Mouse (Mus musculus) MEL-GATA-1-ER (cell line): ENCODE measurements around the gene Pamr1.

Source experiments
- DNase-seq: peaks from one replicate; pipeline ENCODE4 v3.0.0-alpha.2; 2012; ENCODE audit warnings: low read depth; ENCODE audit errors: extremely low read depth

Gene Pamr1

DNA sequence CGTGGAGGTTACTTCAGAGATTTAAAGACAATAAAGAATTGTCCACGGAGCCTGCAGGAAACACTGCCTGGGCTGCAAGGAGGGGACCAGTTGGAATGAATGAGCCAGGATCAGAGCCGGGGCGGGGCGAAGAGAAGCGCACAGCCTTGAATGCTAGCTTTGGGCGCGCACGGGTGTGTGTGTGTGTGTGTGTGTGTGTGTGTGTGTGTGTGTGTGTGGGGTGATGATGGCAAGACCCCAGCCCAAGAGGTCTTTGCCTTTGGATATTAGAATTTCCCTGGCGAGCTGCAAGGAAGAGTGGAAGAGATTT is 109.7 kb downstream of the Pamr1 start:
- DNase-seq: no peak

DNA sequence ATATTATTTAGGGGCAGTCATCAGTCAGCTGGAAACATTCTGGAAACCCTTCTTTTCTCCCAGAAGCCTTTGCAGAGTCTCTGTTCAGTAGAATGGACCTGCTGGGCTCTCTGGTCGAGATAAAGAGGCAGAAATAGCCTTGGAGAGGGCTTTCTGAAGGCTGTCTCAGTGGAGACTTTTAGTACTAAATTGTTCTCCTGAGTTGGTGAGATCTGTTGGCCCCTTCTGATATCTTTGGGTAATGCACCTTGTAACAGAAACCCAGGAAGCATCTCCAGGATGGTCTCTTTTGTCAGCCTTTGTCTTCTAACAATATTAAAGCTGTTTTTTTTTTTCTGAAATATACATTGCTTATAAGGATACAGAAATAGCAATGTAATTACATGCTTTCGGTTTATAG is 111.2 kb downstream of the Pamr1 start:
- DNase-seq: no peak

DNA sequence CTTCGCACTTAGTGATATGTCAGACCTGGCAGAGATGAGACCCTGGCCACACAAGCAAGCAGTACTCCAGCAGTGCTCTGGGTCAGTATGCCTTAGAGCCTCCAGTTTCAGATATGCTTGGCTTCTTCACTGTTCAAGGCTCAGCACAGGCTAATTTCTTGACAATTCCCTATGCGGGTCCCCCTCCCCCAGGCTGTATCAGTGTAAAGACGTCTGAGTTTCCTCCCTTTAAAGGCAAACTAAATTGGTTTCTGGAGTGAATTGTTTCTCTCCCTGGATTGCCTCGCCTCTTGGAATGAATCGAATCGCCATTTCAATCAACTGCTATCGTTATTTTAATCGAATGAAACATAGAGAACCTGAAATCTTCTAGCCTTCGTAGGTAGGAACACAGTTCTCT is 113.1 kb downstream of the Pamr1 start:
- DNase-seq: no peak

DNA sequence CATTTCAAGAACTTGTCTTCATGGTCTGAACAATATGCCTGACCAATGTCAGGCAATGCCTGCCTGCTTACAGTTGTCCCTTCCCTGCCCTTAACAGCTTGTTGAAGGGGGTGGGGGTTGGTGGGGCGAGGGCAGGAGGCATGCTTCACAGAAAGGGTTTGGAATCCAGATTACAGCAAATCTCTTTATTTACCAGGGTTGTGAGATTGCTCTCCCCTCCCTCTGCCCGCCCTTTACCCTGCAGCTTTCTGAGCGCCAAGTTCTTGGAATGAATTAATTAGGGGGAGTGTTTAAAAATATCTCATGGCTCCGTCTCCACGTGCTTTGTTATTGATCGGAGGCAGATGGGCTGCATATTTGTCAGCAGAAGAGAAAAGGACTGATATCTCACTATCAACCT is 113.5 kb downstream of the Pamr1 start:
- no peak for DNase-seq

DNA sequence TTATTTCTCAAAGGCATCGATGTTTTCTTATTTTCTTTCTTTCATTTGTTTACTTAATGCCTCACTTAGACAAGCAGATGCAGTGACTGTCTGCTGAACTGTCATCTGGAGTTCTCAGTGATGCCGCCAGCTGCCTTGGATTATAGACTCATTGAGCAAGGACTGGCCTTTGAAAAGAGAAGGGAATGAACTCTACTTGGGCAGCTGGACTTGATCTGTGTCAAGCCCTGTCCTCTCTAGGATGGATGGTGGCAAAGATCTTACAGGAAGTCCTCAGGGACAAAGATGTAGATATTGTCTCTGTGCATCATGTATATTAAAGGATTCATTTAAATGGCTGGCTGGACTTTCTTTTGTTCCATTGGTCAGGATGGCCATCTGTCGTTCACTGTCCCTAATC is 114.1 kb downstream of the Pamr1 start:
- no peak for DNase-seq

DNA sequence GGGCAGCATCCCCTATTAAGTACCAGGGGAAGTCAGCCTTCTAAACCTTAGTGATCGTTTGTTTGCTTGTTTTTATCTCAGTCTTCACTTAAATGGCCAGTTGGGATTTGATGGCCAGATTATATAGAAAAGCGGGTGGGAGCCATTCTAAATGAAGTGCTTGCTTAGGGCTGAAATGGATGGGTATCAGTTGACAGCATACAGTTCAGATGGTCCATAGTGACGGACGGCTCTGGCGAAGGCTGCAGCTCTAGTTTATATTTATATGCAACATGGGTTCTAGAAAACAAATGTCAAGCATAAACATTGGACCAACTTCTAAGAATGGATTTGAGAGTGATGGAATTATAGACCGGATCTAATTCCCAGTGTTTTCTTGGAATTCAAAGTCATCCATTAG is 118.2 kb downstream of the Pamr1 start:
- no peak for DNase-seq

DNA sequence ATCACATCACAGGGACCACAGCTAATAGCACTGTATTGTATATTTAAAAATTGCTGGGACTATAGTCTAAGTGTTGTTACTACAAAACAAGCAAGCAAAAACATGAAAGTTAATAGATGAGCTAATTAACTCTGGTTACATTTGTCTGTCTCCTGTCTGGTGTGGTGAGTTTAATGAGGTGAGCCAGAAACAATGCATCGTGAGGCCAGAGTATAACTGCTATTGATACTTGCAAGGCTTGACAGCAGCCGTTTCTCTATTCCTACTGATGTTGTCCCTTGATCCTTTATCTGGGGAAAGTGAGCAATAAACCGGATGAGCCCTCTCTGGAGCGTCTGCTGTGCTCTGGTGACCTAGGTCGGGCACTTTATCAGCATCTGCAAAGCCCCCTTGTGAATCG is 119.8 kb downstream of the Pamr1 start:
- DNase-seq: no peak

DNA sequence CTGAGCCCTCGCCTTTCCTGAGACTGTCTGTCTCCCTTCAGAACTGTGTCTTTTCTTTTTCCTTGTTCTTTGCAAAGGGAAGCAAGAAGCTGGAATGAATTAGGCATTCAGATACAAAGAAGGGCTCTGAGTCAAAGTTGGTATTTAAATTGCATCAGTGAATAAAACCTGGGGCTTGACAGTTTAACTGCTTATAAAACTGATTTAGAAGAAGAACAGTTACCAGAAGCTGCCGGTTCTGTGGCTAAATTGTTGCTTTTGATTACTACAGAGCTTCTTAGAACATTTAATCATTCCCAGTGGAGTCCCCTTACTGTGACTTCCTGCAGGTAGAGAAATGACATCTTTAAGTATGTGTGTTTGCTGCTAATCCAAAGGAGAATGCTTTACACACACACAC is 124.8 kb downstream of the Pamr1 start:
- DNase-seq: no peak

DNA sequence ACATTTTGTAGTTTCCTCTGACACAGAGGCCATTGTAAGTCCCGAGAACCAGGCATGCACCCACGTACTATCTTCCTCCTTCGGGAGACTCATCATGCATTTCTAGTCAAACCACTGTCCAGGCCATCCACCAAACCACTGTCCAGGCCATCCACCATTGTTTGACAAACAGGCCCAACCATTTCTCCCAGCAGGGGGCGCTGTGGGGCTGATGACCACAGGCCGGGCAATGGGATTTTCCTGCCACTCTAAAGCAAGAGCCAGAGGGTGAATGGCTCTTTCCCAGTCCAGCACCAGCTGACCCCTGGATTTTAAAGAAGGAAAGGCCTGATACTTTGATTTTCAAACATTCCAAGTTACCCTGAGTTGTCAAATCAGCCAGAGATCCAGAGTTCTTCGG is 125.5 kb downstream of the Pamr1 start:
- no peak for DNase-seq

DNA sequence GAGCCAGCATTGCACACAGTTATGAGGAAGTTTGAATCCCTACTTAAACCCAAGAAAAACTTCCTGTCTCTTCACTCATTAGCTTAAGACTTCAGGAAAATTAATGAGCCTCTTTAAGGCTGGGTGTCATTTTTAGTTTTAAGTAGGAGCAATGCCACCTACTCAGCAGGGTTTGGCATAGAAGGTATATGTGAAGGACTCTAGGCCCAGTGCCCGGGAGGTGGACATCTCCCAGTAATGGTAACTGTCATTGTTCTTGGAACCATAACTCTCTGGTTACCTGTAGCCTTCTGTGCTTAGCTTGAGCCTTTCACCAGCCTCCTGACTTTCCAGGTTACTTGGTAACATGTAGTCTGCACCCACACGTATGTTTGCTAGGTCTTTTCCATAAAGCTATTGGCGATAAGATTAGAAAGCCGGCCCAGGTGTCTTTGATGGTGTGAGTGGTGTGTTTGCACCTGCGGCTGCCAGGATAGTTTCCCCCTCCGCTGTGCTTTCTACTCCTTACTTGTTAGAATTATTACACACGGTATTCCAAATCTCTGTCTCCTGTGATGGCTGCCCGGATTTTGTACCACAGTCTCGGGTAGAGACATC is 127.0 kb downstream of the Pamr1 start:
- no peak for DNase-seq

DNA sequence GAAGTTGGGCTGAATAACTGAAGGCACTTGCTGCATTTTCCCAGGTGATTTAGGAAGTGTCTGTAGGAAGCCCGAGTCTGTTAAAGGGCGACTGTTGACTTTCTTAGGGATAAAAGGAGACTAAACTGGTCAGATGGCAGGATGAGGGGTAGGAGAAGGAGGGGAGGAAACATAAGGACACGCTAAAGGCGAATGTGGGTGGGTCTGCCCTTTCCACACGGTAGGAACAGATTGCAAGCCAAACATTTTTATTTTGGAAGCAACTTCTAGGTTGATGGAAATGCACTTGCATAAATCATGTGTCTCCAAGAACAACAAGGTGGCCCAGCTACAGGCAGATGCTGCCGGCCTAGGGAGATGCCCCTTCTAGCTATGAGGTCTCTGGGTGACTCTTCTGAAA is 127.6 kb downstream of the Pamr1 start:
- no peak for DNase-seq

DNA sequence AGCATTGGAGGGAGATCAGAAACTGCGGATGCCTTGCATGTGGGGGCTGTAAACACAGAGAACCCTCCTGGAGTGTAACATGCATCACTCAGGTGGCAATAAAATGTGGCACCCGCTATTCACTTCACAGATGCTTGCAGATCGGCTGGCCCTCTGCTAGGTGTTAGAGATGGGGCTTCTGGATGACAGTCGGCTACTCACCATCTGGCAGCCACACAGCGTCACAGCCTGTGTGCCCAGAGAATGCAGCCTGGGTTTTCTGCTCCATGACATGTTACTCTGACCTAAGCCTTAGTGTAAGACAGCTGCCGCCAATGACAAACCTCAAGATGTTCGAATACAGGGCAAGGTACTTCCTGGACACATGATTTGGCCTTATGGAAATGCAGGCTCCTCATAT is 131.5 kb downstream of the Pamr1 start:
- no peak for DNase-seq

DNA sequence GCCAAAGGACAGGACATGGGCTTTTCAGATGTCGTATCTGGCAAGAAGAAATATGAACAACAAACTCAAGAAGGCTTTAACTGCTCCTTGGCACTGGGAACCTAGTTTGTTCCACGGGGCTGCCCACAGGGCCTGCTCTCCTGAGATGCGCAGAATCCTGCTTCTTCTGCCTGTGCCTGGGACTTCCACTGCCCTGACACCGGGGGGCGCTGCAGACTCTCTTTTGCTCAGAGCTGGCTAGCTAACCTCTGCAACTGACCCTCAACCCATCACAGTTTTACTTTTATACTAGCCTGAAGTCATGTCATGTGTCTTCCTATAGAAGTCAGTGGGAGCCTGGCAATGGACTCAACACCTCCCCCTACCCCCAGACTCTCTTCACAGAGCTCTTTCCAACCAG is 132.4 kb downstream of the Pamr1 start:
- no peak for DNase-seq

DNA sequence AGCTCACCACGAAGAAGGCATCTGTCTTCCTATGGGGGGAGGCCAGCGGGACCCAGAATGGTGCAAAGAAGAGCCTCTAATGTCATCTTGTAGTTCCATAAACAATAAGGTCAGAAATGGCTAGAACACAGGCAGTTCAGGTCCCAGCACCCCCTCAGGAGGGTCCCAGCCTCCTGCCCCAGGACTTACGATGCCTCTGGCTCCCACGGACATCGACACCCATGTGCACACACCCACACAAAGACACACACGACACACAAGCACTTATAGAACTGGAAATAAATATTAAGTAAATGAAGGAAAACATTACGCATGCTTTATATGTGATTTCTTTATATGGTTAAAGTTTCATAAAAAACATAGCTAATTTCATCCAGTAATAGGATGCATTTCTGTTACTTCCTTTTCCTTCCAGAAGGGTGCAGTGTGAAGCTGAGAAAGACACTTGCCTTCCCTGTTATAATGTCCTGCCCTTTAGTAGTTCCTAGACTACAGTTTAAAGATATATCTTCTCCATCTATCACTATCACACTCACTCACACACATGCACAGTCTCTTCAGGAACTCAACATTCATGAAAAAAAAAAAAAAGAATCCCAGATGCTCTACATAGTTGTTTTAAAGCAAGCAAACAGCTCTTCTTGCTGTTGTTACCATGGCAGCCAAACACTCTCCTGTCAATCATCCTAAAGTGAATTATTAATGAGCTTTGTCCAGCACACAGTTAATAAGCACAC is 135.7 kb downstream of the Pamr1 start:
- DNase-seq: peak; percentile 27

DNA sequence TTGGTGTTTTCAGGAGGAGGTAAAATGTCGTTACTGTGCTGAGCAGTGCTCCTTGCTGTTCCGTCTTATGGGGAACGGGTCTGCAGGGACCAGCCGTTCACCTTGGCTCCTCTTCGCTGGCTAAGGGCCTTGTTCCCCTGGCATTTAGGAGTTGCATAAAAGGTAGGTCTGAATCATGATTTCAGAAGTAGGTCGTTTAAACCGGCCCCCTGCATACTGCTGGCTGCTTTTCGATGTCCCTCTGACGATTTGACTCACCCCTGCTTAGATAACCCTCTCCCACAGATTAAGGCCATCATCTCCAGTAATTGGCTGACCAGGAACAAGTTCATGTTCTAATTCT is 136.3 kb downstream of the Pamr1 start:
- DNase-seq: no peak
